Mouse (Mus musculus) stomach, embryonic 14.5 days (tissue): ENCODE data around the gene Tnfaip8l3. TPM values are rescaled to one million over a fixed set of nuclear protein-coding genes. Genes with fewer than 3 reads are reported as not detected.
A peak's percentile ranks its signal among the peaks of the same experiment; 100 is the strongest.

ENCODE experiments used
- ATAC-seq: fragments of 200-750 bp; cut with Nextera tagmentation; 2 replicates; pipeline ENCODE4 v1.8.0; 2017; ENCODE audit warnings: low read depth, moderate TSS enrichment; ENCODE audit not compliant: insufficient number of reproducible peaks, insufficient read depth, low FRiP score
- H3K27ac ChIP-seq: fragments of 300-500 bp; sonication (generic); 2 replicates; pipeline ENCODE4 v1.5.1; 2014; ENCODE audit warnings: mild to moderate bottlenecking, low read length, moderate library complexity, mixed read lengths
- H3K27me3 ChIP-seq: fragments of 300-500 bp; sonication (generic); 2 replicates; pipeline ENCODE4 v1.6.1; 2014; ENCODE audit warnings: low read length, control low read depth, mixed read lengths; ENCODE audit not compliant: control insufficient read depth, insufficient read depth
- H3K36me3 ChIP-seq: fragments of 300-500 bp; sonication (generic); 2 replicates; pipeline ENCODE4 v1.6.1; 2014; ENCODE audit warnings: mild to moderate bottlenecking, control low read depth, low read length, moderate library complexity, mixed read lengths; ENCODE audit not compliant: control insufficient read depth, insufficient read depth
- H3K4me1 ChIP-seq: fragments of 300-500 bp; sonication (generic); 2 replicates; pipeline ENCODE4 v1.6.1; 2014; ENCODE audit warnings: low read length, control low read depth, mixed read lengths; ENCODE audit not compliant: control insufficient read depth, insufficient read depth
- H3K4me2 ChIP-seq: fragments of 300-500 bp; sonication (generic); replicated peaks from 2 replicates; pipeline ENCODE4 v1.6.1; 2014; ENCODE audit warnings: low read depth, low read length, control low read depth
- H3K4me3 ChIP-seq: fragments of 300-500 bp; sonication (generic); 2 replicates; pipeline ENCODE4 v1.5.1; 2014; ENCODE audit warnings: low read depth, low read length, control low read depth
- H3K9ac ChIP-seq: fragments of 300-500 bp; sonication (generic); replicated peaks from 2 replicates; pipeline ENCODE4 v1.6.1; 2014; ENCODE audit warnings: low read depth, mild to moderate bottlenecking, control low read depth, low read length, moderate library complexity, mixed read lengths
- H3K9me3 ChIP-seq: fragments of 300-500 bp; sonication (generic); 2 replicates; pipeline ENCODE4 v1.6.1; 2016; ENCODE audit warnings: low read depth, low read length, control low read depth; ENCODE audit not compliant: control insufficient read depth
- WGBS: fragments of 180-500 bp; shearing (Covaris S2); extraction: QIAGEN DNeasy Blood & Tissue Kit; methylation state at CpG from one replicate; pipeline ENCODE4 v1.1.7; 2014; 5-methylcytosine and 5-hydroxymethylcytosine counted together
- polyA plus RNA-seq: library from polyadenylated mRNA; unstranded; fragments of >200 nt; fragmentation: Nextera tagmentation; extraction: Ambion mirVana; gene quantifications from 2 replicates; pipeline ENCODE4 v1.2.1, GENCODE M21; 2014

The Tnfaip8l3 gene
- 0.07 TPM in 1 of 2 replicates, not detected in the other for polyA plus RNA-seq

GRCm38 (mm10) chr9:54068032-54068649 lies at the start of gene Tnfaip8l3:
Gene Tnfaip8l3 (minus strand): TSS chr9:54068388.
- Histone ChIP-seq H3K27me3 (peaks cover 12% of the 10 kb centered on the region; the same call in 1 of the 2 replicates), H3K27ac (no peak within 1 kb of the TSS), H3K4me2 (peak within 1 kb of the TSS; percentile 96), H3K4me3 (peak within 1 kb of the TSS; percentile 47), H3K9ac (peak within 1 kb of the TSS; percentile 25; the same call in 1 of the 2 replicates), H3K4me1 (no peaks in the 10 kb centered on the region; the same call in 1 of the 2 replicates), H3K36me3 (no peaks in the 10 kb centered on the region), H3K9me3 (no peaks in the 10 kb centered on the region)
- ATAC-seq = peak; percentile 73
- WGBS = 0% methylated on average over 33 of the region's 35 CpGs

DNA sequence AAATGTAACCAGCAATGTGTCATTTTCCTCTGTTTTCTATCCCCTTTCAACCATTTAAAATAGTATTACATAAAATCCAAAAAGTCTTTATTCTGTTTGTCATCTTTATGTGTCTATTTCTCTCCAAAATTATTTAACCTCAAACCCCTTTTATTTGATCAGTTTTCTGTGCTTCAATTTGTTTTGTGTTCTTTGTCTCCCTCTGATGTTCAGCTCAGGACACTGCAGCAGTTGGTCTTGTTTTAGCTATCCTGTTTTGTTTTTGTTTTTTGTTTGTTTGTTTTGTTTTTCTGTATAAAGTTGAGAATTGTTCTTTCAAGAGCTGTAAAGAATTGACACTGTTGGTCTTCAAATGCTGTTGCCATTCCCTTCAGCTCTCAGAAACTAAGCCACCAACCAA lies 44.5 kb upstream of the Tnfaip8l3 start:
- H3K36me3 ChIP-seq = no peaks in the 10 kb centered on the region
- no peak overlapping the region for H3K27ac ChIP-seq
- no peak overlapping the region for H3K9ac ChIP-seq
- no peak overlapping the region for H3K4me3 ChIP-seq
- H3K9me3 ChIP-seq = no peaks in the 10 kb centered on the region; the same call in 1 of the 2 replicates
- H3K4me2 ChIP-seq = no peak overlapping the region
- H3K27me3 ChIP-seq = no peaks in the 10 kb centered on the region
- H3K4me1 ChIP-seq = no peaks in the 10 kb centered on the region
- no peak for ATAC-seq

DNA sequence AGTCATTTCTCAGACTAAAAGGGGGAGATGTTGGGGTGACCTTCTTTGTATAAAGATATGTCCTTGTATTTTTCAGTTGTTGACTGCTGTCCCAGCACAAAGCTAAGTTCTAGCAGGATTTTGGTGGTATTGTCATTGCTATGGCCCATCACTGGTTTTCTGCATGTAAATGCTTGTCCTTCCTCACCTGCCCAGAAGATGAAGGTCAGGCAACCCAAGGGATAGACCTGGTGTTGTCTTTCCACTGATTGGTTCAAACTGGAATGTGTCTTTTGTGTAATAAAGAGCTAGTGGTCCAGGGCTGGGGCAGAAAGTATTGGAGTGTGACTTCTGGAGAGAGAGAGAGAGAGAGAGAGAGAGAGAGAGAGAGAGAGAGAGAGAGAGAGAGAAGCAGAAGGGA lies 30.4 kb upstream of the Tnfaip8l3 start:
- H3K9ac ChIP-seq = no peak overlapping the region
- no peaks in the 10 kb centered on the region for H3K9me3 ChIP-seq
- H3K36me3 ChIP-seq = no peaks in the 10 kb centered on the region
- ATAC-seq = no peak
- no peaks in the 10 kb centered on the region for H3K4me1 ChIP-seq
- no peaks in the 10 kb centered on the region for H3K27me3 ChIP-seq
- no peak overlapping the region for H3K4me2 ChIP-seq
- no peak overlapping the region for H3K27ac ChIP-seq
- no peak overlapping the region for H3K4me3 ChIP-seq

DNA sequence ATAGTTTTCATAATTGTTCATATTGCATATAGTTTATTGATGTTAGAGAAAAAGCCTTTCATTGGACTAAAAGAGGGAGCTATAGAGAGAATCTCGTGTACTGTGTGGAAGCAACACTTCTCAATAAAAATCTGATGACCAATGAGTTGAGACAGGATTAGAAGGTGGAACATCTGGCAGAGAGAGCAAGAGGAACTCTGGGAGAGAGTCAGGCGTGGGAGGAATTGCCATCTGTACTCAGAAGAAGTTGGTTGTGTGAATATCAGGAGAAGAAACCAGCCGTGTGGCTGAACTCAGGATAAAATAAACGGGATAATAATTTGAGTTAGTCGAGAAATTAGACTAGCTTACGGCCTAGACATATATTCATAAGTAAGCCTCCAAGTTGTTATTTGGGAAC lies 28.9 kb upstream of the Tnfaip8l3 start:
- Histone ChIP-seq H3K4me2 (no peak overlapping the region), H3K27ac (no peak overlapping the region), H3K4me3 (no peak overlapping the region), H3K9me3 (no peaks in the 10 kb centered on the region), H3K4me1 (no peaks in the 10 kb centered on the region), H3K9ac (no peak overlapping the region), H3K36me3 (no peaks in the 10 kb centered on the region), H3K27me3 (no peaks in the 10 kb centered on the region)
- 79% methylated on average over 6 of the region's 6 CpGs for WGBS
- no peak for ATAC-seq

DNA sequence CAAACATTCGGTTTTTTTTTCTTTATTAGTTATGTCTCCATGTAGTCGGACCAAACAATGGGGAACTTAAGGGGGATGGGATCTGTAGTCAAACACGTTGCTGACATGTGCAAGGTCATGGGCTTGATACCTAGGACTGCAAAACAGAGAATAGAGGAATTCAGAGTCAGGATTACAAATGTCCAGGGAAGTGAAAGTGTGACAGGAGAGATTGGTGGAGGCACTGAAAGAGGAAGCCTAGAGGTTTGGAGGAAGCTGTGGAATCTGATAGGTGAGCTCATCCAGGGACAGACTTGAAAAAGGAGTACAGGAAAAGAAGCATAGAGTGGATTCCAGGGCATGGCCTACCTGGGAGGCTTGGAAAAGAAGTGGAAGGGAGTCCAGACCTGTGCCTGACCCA lies 16.1 kb upstream of the Tnfaip8l3 start:
- H3K36me3 ChIP-seq = no peaks in the 10 kb centered on the region
- H3K27me3 ChIP-seq = no peaks in the 10 kb centered on the region
- ATAC-seq = no peak
- H3K9ac ChIP-seq = no peak overlapping the region
- no peak overlapping the region for H3K4me2 ChIP-seq
- H3K4me1 ChIP-seq = no peaks in the 10 kb centered on the region
- no peaks in the 10 kb centered on the region for H3K9me3 ChIP-seq
- no peak overlapping the region for H3K27ac ChIP-seq
- no peak overlapping the region for H3K4me3 ChIP-seq
- 71% methylated on average over 3 of the region's 3 CpGs for WGBS

- no peaks in the 10 kb centered on the region for H3K36me3 ChIP-seq
- H3K27ac ChIP-seq = no peak overlapping the region
- H3K9ac ChIP-seq = no peak overlapping the region
- H3K4me1 ChIP-seq = no peaks in the 10 kb centered on the region
- no peak overlapping the region for H3K4me3 ChIP-seq
- no peaks in the 10 kb centered on the region for H3K9me3 ChIP-seq
- no peak overlapping the region for H3K4me2 ChIP-seq
- H3K27me3 ChIP-seq = no peaks in the 10 kb centered on the region
- WGBS = 81% methylated on average over 2 of the region's 2 CpGs
- ATAC-seq = no peak
Measured at GRCm38 (mm10) chr9:54077740-54078139, 9.6 kb upstream of the Tnfaip8l3 start.

DNA sequence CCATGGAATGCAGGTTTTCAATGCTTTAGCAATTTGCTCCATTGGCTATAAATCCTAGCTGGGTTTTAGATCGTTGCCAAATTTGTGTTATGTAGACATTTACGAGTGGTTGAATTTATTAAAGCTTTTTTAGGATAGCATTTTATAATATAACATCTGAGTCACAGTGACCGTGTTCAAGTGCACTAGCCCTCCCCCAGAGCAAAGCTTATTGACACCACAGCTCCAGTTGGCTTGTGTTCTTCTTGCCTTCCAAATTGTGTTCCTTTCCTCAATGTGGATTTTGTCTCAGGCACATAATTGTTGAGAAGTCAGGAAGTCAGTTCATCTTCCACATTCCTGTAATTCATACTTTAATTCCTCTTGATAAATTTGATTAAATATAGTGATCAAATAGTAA lies 6.7 kb upstream of the Tnfaip8l3 start:
- Histone ChIP-seq H3K27ac (no peak overlapping the region), H3K9ac (no peak overlapping the region), H3K36me3 (no peaks in the 10 kb centered on the region), H3K4me2 (no peak overlapping the region), H3K27me3 (no peaks in the 10 kb centered on the region), H3K9me3 (no peaks in the 10 kb centered on the region), H3K4me3 (no peak overlapping the region), H3K4me1 (no peaks in the 10 kb centered on the region)
- WGBS = 61% methylated on average over 3 of the region's 3 CpGs
- no peak for ATAC-seq

DNA sequence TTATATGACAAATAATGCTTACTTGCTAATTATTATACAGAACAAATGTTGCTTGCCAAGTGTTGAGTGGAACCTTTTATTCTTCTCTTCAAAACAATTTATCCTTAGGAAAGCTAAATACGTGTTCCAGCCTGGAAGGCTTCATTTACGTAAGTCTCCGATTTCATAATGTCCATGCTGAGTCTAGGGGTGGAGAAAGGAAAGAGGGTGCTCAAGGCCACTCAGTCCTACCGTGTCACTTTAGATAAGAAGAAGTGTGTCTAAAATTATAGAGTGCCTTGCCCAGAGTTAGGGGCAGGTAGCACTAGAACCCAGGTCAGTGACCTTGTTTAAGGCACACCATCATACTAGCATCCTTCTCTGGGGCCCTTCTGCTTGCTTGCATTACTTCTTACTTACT lies 5.5 kb upstream of the Tnfaip8l3 start:
- H3K4me1 ChIP-seq = no peaks in the 10 kb centered on the region; the same call in 1 of the 2 replicates
- no peak overlapping the region for H3K9ac ChIP-seq
- H3K36me3 ChIP-seq = no peaks in the 10 kb centered on the region
- no peak overlapping the region for H3K4me3 ChIP-seq
- H3K4me2 ChIP-seq = no peak overlapping the region
- no peak overlapping the region for H3K27ac ChIP-seq
- no peaks in the 10 kb centered on the region for H3K27me3 ChIP-seq
- ATAC-seq = no peak
- no peaks in the 10 kb centered on the region for H3K9me3 ChIP-seq
- WGBS = 76% methylated on average over 4 of the region's 4 CpGs
